In genomic region chr2:173691748-173692147, GRCm38 (mm10) we compare ENCODE assay signal across 25 mouse cellular contexts. TPM values are rescaled to one million over a fixed set of nuclear protein-coding genes. Genes with fewer than 3 reads are reported as not detected.
DNase-seq lines count a peak whose midpoint lies in the region; ATAC-seq and TF ChIP-seq lines count a peak whose summit lies in the region.
"Had no signal": no experiment of that assay in that cellular context is flagged by ENCODE, and none has a peak within 500 bp of the region (broad histone marks: within the 10 kb centered on the region; RNA-seq: fewer than 3 reads in every experiment).

No protein-coding gene starts in this region.

- peak; percentile 29 for DNase-seq in hindbrain, postnatal 0 days (ENCODE audit: low spot score)
- DNase-seq in hindbrain, embryonic 10.5 days (ENCODE audit: low spot score) = no peak
- no peak for DNase-seq in lung, postnatal 0 days (ENCODE audit: low spot score)
- no peak for DNase-seq in heart, adult 11 months
- DNase-seq: adrenal gland, postnatal 14 days; cerebellum, adult 11-12 months; cerebellum, adult 9-10 months; cerebellum, postnatal 25 days; forebrain, postnatal 0 days; gastrocnemius, postnatal 14 days; kidney, adult 11 months had no signal

- no peak overlapping the region for H3K4me2 ChIP-seq in forebrain, embryonic 16.5 days (ENCODE audit: low read length)
- H3K4me2 ChIP-seq in forebrain, embryonic 12.5 days = no peak overlapping the region
- H3K4me2 ChIP-seq in hindbrain, postnatal 0 days (ENCODE audit: low read depth, low read length) = no peak overlapping the region
- H3K4me2 ChIP-seq in lung, embryonic 16.5 days (ENCODE audit: low read depth, low read length) = no peak overlapping the region
- H3K4me2 ChIP-seq in lung, postnatal 0 days (replicated peaks; ENCODE audit: low read depth, low read length) = no peak overlapping the region
- H3K4me2 ChIP-seq: embryonic facial prominence, embryonic 12.5 days; heart, embryonic 12.5 days had no signal

- H3K4me1 ChIP-seq in forebrain, embryonic 16.5 days (replicated peaks; ENCODE audit: control insufficient read depth, insufficient read depth, low read length) = 0 out of 2 replicates have a peak, but pooled peaks cover 3% of the 10 kb centered on the region
- H3K4me1 ChIP-seq in forebrain, embryonic 12.5 days = 0 out of 2 replicates have a peak, but pooled peaks cover 3% of the 10 kb centered on the region
- H3K4me1 ChIP-seq in hindbrain, postnatal 0 days (ENCODE audit: insufficient read depth, low read length) = no peaks in the 10 kb centered on the region
- peaks cover 2% of the 10 kb centered on the region; the same call in 1 of the 2 replicates for H3K4me1 ChIP-seq in hindbrain, embryonic 10.5 days (replicated peaks)
- no peaks in the 10 kb centered on the region; the same call in 1 of the 2 replicates for H3K4me1 ChIP-seq in lung, embryonic 16.5 days (replicated peaks; ENCODE audit: control insufficient read depth, insufficient read depth, low read length)
- no peaks in the 10 kb centered on the region for H3K4me1 ChIP-seq in lung, postnatal 0 days (ENCODE audit: insufficient read depth, low read depth, low read length)
- H3K4me1 ChIP-seq: embryonic facial prominence, embryonic 12.5 days had no signal

- WGBS in forebrain, embryonic 16.5 days = 76% methylated on average over 6 of the region's 6 CpGs
- 91% methylated on average over 6 of the region's 6 CpGs for WGBS in forebrain, embryonic 12.5 days
- 65% methylated on average over 6 of the region's 6 CpGs for WGBS in hindbrain, postnatal 0 days
- 88% methylated on average over 6 of the region's 6 CpGs for WGBS in hindbrain, embryonic 10.5 days
- 81% methylated on average over 6 of the region's 6 CpGs for WGBS in lung, embryonic 16.5 days
- WGBS in lung, postnatal 0 days = 82% methylated on average over 6 of the region's 6 CpGs

- no peak for TF ChIP-seq EP300 in lung, postnatal 0 days (IDR thresholded peaks at IDR 0.05)

- H3K27me3 ChIP-seq in forebrain, embryonic 16.5 days (replicated peaks; ENCODE audit: control insufficient read depth, insufficient read depth, low read length) = no peaks in the 10 kb centered on the region
- H3K27me3 ChIP-seq in forebrain, embryonic 12.5 days = no peaks in the 10 kb centered on the region
- H3K27me3 ChIP-seq in hindbrain, postnatal 0 days (ENCODE audit: insufficient read depth, low read length) = no peaks in the 10 kb centered on the region
- no peaks in the 10 kb centered on the region for H3K27me3 ChIP-seq in hindbrain, embryonic 10.5 days (ENCODE audit: insufficient read depth, poor library complexity, severe bottlenecking)
- H3K27me3 ChIP-seq in lung, embryonic 16.5 days (ENCODE audit: control insufficient read depth, insufficient read depth, low read depth, low read length) = no peaks in the 10 kb centered on the region
- H3K27me3 ChIP-seq in lung, postnatal 0 days (replicated peaks; ENCODE audit: insufficient read depth, low read length) = no peaks in the 10 kb centered on the region
- H3K27me3 ChIP-seq: CH12.LX; embryonic facial prominence, embryonic 12.5 days; heart, embryonic 12.5 days; Patski had no signal

- H3K36me3 ChIP-seq in forebrain, embryonic 16.5 days (ENCODE audit: control insufficient read depth, insufficient read depth) = 0 out of 2 replicates have a peak, but pooled peaks cover 3% of the 10 kb centered on the region
- peaks cover 50% of the 10 kb centered on the region for H3K36me3 ChIP-seq in forebrain, embryonic 12.5 days (replicated peaks)
- H3K36me3 ChIP-seq in hindbrain, postnatal 0 days (ENCODE audit: insufficient read depth, low read length) = peaks cover 10% of the 10 kb centered on the region; the same call in 1 of the 2 replicates
- peaks cover 84% of the 10 kb centered on the region for H3K36me3 ChIP-seq in hindbrain, embryonic 10.5 days
- H3K36me3 ChIP-seq in lung, embryonic 16.5 days (ENCODE audit: control insufficient read depth, insufficient read depth, low read length) = peaks cover 23% of the 10 kb centered on the region
- peaks cover 17% of the 10 kb centered on the region for H3K36me3 ChIP-seq in lung, postnatal 0 days (ENCODE audit: insufficient read depth, low read length)

- TF ChIP-seq CTCF in hindbrain, postnatal 0 days (IDR thresholded peaks at IDR 0.05; ENCODE audit: low read depth) = no peak
- no peak for TF ChIP-seq CTCF in lung, postnatal 0 days (IDR thresholded peaks at IDR 0.05)

- H3K27ac ChIP-seq in forebrain, embryonic 16.5 days (ENCODE audit: low read length) = 0 out of 2 replicates have a peak overlapping the region, but pooled peaks have one; percentile 6
- H3K27ac ChIP-seq in forebrain, embryonic 12.5 days = no peak overlapping the region
- no peak overlapping the region; the same call in 1 of the 2 replicates for H3K27ac ChIP-seq in hindbrain, postnatal 0 days
- H3K27ac ChIP-seq in hindbrain, embryonic 10.5 days = no peak overlapping the region
- H3K27ac ChIP-seq in lung, embryonic 16.5 days (ENCODE audit: low read length) = no peak overlapping the region
- H3K27ac ChIP-seq in lung, postnatal 0 days (ENCODE audit: low read length) = no peak overlapping the region
- H3K27ac ChIP-seq: embryonic facial prominence, embryonic 12.5 days had no signal

- H3K4me3 ChIP-seq in forebrain, embryonic 16.5 days (replicated peaks; ENCODE audit: low read length) = no peak overlapping the region
- H3K4me3 ChIP-seq in forebrain, embryonic 12.5 days (replicated peaks) = no peak overlapping the region
- no peak overlapping the region for H3K4me3 ChIP-seq in hindbrain, postnatal 0 days (ENCODE audit: low read length)
- H3K4me3 ChIP-seq in hindbrain, embryonic 10.5 days = no peak overlapping the region
- no peak overlapping the region for H3K4me3 ChIP-seq in lung, embryonic 16.5 days (ENCODE audit: low read length)
- no peak overlapping the region for H3K4me3 ChIP-seq in lung, postnatal 0 days (ENCODE audit: low read depth, low read length)
- H3K4me3 ChIP-seq: embryonic facial prominence, embryonic 12.5 days; heart, embryonic 12.5 days had no signal

- H3K9me3 ChIP-seq in forebrain, embryonic 16.5 days (ENCODE audit: control insufficient read depth, low read length) = no peaks in the 10 kb centered on the region
- H3K9me3 ChIP-seq in forebrain, embryonic 12.5 days = no peaks in the 10 kb centered on the region
- no peaks in the 10 kb centered on the region for H3K9me3 ChIP-seq in hindbrain, postnatal 0 days (ENCODE audit: low read length)
- no peaks in the 10 kb centered on the region for H3K9me3 ChIP-seq in hindbrain, embryonic 10.5 days
- no peaks in the 10 kb centered on the region for H3K9me3 ChIP-seq in lung, embryonic 16.5 days (ENCODE audit: control insufficient read depth, low read length)
- no peaks in the 10 kb centered on the region for H3K9me3 ChIP-seq in lung, postnatal 0 days (ENCODE audit: low read length)
- H3K9me3 ChIP-seq: embryonic facial prominence, embryonic 12.5 days; heart, embryonic 12.5 days had no signal

- no peak for ATAC-seq in forebrain, embryonic 16.5 days
- no peak for ATAC-seq in forebrain, embryonic 12.5 days (ENCODE audit: low FRiP score)
- no peak for ATAC-seq in hindbrain, postnatal 0 days
- ATAC-seq in lung, embryonic 16.5 days (ENCODE audit: low read depth) = peak; percentile 53
- no peak for ATAC-seq in lung, postnatal 0 days
- ATAC-seq: activated CD4-positive, CD25-positive, alpha-beta regulatory T cell, adult 4 months; forebrain, postnatal 0 days; Patski had no signal

- no peak overlapping the region for H3K9ac ChIP-seq in forebrain, embryonic 16.5 days (replicated peaks; ENCODE audit: low read depth, low read length)
- no peak overlapping the region for H3K9ac ChIP-seq in forebrain, embryonic 12.5 days
- H3K9ac ChIP-seq in hindbrain, postnatal 0 days (replicated peaks; ENCODE audit: low read length) = no peak overlapping the region
- H3K9ac ChIP-seq in lung, embryonic 16.5 days (ENCODE audit: low read length) = no peak overlapping the region
- H3K9ac ChIP-seq in lung, postnatal 0 days (replicated peaks; ENCODE audit: low read depth) = no peak overlapping the region
- H3K9ac ChIP-seq: embryonic facial prominence, embryonic 12.5 days; forebrain, postnatal 0 days; heart, embryonic 12.5 days had no signal

RNA-seq across cellular contexts. Expression of gene 1700010B08Rik, which starts 27.5 kb away (rescaled TPM):
- not detected in 2 replicates for polyA plus RNA-seq in forebrain, embryonic 16.5 days (2015; fragmentation: Nextera tagmentation; extraction: Ambion mirVana)
- not detected in 2 replicates for polyA plus RNA-seq in forebrain, embryonic 12.5 days (2016; fragmentation: Nextera tagmentation; extraction: Ambion mirVana)
- not detected in 2 replicates for total RNA-seq in hindbrain, postnatal 0 days (2014; rRNA removed)
- not detected in 2 replicates for polyA plus RNA-seq in hindbrain, postnatal 0 days (2015; fragmentation: Nextera tagmentation; extraction: Ambion mirVana)
- polyA plus RNA-seq in hindbrain, embryonic 10.5 days (2016; fragmentation: Nextera tagmentation; extraction: Ambion mirVana) = not detected in 2 replicates
- polyA plus RNA-seq in lung, embryonic 16.5 days (2015; fragmentation: Nextera tagmentation; extraction: Ambion mirVana) = not detected in 2 replicates
- polyA plus RNA-seq in lung, postnatal 0 days (2015; fragmentation: Nextera tagmentation; extraction: Ambion mirVana) = 0.13 TPM in 1 of 2 replicates, not detected in the other
- total RNA-seq: adrenal gland, adult 18-20 months; adrenal gland, postnatal 14 days; CH12.LX; forebrain, postnatal 0 days; gastrocnemius, adult 18-20 months; gastrocnemius, postnatal 14 days; heart, adult 8-10 months; heart, postnatal 25 days had no signal
- polyA plus RNA-seq: activated CD4-positive, CD25-positive, alpha-beta regulatory T cell, adult 4 months; cortical plate, adult 2 months; embryonic facial prominence, embryonic 12.5 days; forebrain, postnatal 0 days; heart, embryonic 12.5 days; heart, embryonic 16.5 days; Patski had no signal

RNA-seq across cellular contexts. Expression of gene Rab22a, which starts 32.2 kb away (rescaled TPM):
- polyA plus RNA-seq in forebrain, embryonic 16.5 days (2015; fragmentation: Nextera tagmentation; extraction: Ambion mirVana) = 35.0 and 37.5 TPM in 2 replicates
- polyA plus RNA-seq in forebrain, embryonic 12.5 days (2016; fragmentation: Nextera tagmentation; extraction: Ambion mirVana) = 43.1 and 47.7 TPM in 2 replicates
- 14.0 and 22.2 TPM in 2 replicates for total RNA-seq in hindbrain, postnatal 0 days (2014; rRNA removed)
- 32.9 and 36.0 TPM in 2 replicates for polyA plus RNA-seq in hindbrain, postnatal 0 days (2015; fragmentation: Nextera tagmentation; extraction: Ambion mirVana)
- polyA plus RNA-seq in hindbrain, embryonic 10.5 days (2016; fragmentation: Nextera tagmentation; extraction: Ambion mirVana) = 25.9 and 31.4 TPM in 2 replicates
- 29.7 and 34.1 TPM in 2 replicates for polyA plus RNA-seq in lung, embryonic 16.5 days (2015; fragmentation: Nextera tagmentation; extraction: Ambion mirVana)
- polyA plus RNA-seq in lung, postnatal 0 days (2015; fragmentation: Nextera tagmentation; extraction: Ambion mirVana) = 27.3 and 29.0 TPM in 2 replicates

RNA-seq across cellular contexts. Expression of gene Vapb, which starts 45.6 kb away (rescaled TPM):
- polyA plus RNA-seq in forebrain, embryonic 16.5 days (2015; fragmentation: Nextera tagmentation; extraction: Ambion mirVana) = 14.4 and 20.3 TPM in 2 replicates
- polyA plus RNA-seq in forebrain, embryonic 12.5 days (2016; fragmentation: Nextera tagmentation; extraction: Ambion mirVana) = 11.0 and 13.8 TPM in 2 replicates
- total RNA-seq in hindbrain, postnatal 0 days (2014; rRNA removed) = 31.4 and 34.1 TPM in 2 replicates
- 15.8 and 18.8 TPM in 2 replicates for polyA plus RNA-seq in hindbrain, postnatal 0 days (2015; fragmentation: Nextera tagmentation; extraction: Ambion mirVana)
- 11.7 and 14.9 TPM in 2 replicates for polyA plus RNA-seq in hindbrain, embryonic 10.5 days (2016; fragmentation: Nextera tagmentation; extraction: Ambion mirVana)
- 15.5 and 19.2 TPM in 2 replicates for polyA plus RNA-seq in lung, embryonic 16.5 days (2015; fragmentation: Nextera tagmentation; extraction: Ambion mirVana)
- polyA plus RNA-seq in lung, postnatal 0 days (2015; fragmentation: Nextera tagmentation; extraction: Ambion mirVana) = 12.4 and 12.9 TPM in 2 replicates
